Mouse (Mus musculus) E14TG2a.4 (cell line): Measurements from ENCODE around the gene Glt1d1.

ENCODE experiments used
- H3K27me3 ChIP-seq: 2 replicates; pipeline ENCODE4 v1.6.1; 2014; ENCODE audit warnings: low read length, control low read depth; ENCODE audit not compliant: insufficient read depth
- H3K36me3 ChIP-seq: 2 replicates; pipeline ENCODE4 v1.6.1; 2014; ENCODE audit warnings: low read length, control low read depth; ENCODE audit not compliant: insufficient read depth
- H3K4me1 ChIP-seq: replicated peaks from 2 replicates; pipeline ENCODE4 v1.6.1; 2014; ENCODE audit warnings: low read depth, low read length, control low read depth
- H3K4me3 ChIP-seq: replicated peaks from 2 replicates; pipeline ENCODE4 v1.5.1; 2014; ENCODE audit warnings: mild to moderate bottlenecking, low read length
- H3K9me3 ChIP-seq: 2 replicates; pipeline ENCODE4 v1.6.1; 2014; ENCODE audit warnings: low read length, control low read depth
- CTCF ChIP-seq: conservative IDR thresholded peaks from 2 replicates; pipeline ENCODE4 v1.5.1; 2014; ENCODE audit warnings: low read length
- NANOG ChIP-seq: IDR thresholded peaks from 2 replicates; pipeline ENCODE4 v1.6.1; 2014; ENCODE audit warnings: borderline replicate concordance, low read length, mixed read lengths
- POU5F1 ChIP-seq: IDR thresholded peaks from 2 replicates; pipeline ENCODE4 v1.6.1; 2014; ENCODE audit warnings: low read length, borderline replicate concordance

Gene Glt1d1

GRCm38 (mm10) chr5:127618834-127619233 is 13.2 kb upstream of the Glt1d1 start:
- no peaks in the 10 kb centered on the region for H3K9me3 ChIP-seq
- TF ChIP-seq CTCF, result no peak
- no peak for TF ChIP-seq NANOG
- no peak for TF ChIP-seq POU5F1
- no peaks in the 10 kb centered on the region for H3K27me3 ChIP-seq
- peaks cover 21% of the 10 kb centered on the region for H3K36me3 ChIP-seq
- peaks cover 63% of the 10 kb centered on the region for H3K4me1 ChIP-seq
- no peak overlapping the region for H3K4me3 ChIP-seq

GRCm38 (mm10) chr5:127620371-127620770 is 11.7 kb upstream of the Glt1d1 start:
- H3K36me3 ChIP-seq, result 0 out of 2 replicates have a peak, but pooled peaks cover 7% of the 10 kb centered on the region
- no peaks in the 10 kb centered on the region for H3K27me3 ChIP-seq
- TF ChIP-seq CTCF, result no peak
- TF ChIP-seq NANOG, result no peak
- TF ChIP-seq POU5F1, result no peak

GRCm38 (mm10) chr5:127621108-127621507 is 11.0 kb upstream of the Glt1d1 start:
- Histone ChIP-seq H3K4me1 (peaks cover 43% of the 10 kb centered on the region), H3K4me3 (peak overlapping the region; percentile 41), H3K27me3 (no peaks in the 10 kb centered on the region), H3K9me3 (no peaks in the 10 kb centered on the region), H3K36me3 (no peaks in the 10 kb centered on the region)
- TF ChIP-seq NANOG, result no peak
- no peak for TF ChIP-seq POU5F1
- no peak for TF ChIP-seq CTCF

More at GRCm38 (mm10) chr5:127620371-127620770, 11.7 kb upstream of the Glt1d1 start:
- Histone ChIP-seq H3K4me1 (peaks cover 50% of the 10 kb centered on the region), H3K9me3 (no peaks in the 10 kb centered on the region), H3K4me3 (peak overlapping the region; percentile 41; the same call in 1 of the 2 replicates)

GRCm38 (mm10) chr5:127624427-127625213 is 7.4 kb upstream of the Glt1d1 start:
- no peaks in the 10 kb centered on the region for H3K36me3 ChIP-seq
- TF ChIP-seq POU5F1, result no peak
- no peak for TF ChIP-seq NANOG
- no peak for TF ChIP-seq CTCF
- peaks cover 2% of the 10 kb centered on the region; the same call in 1 of the 2 replicates for H3K27me3 ChIP-seq
- H3K4me3 ChIP-seq, result no peak overlapping the region
- no peaks in the 10 kb centered on the region for H3K9me3 ChIP-seq
- H3K4me1 ChIP-seq, result peaks cover 37% of the 10 kb centered on the region

- peaks cover 6% of the 10 kb centered on the region; the same call in 1 of the 2 replicates for H3K27me3 ChIP-seq
- H3K4me1 ChIP-seq, result peaks cover 28% of the 10 kb centered on the region
- H3K9me3 ChIP-seq, result no peaks in the 10 kb centered on the region
- no peaks in the 10 kb centered on the region for H3K36me3 ChIP-seq
- no peak overlapping the region for H3K4me3 ChIP-seq
- peak; percentile 43 for TF ChIP-seq CTCF
- no peak for TF ChIP-seq NANOG
Measured at GRCm38 (mm10) chr5:127627242-127627641, 4.8 kb upstream of the Glt1d1 start.

- TF ChIP-seq CTCF, result no peak
- TF ChIP-seq POU5F1, result no peak
- no peak for TF ChIP-seq NANOG
- Histone ChIP-seq H3K4me1 (peaks cover 37% of the 10 kb centered on the region), H3K9me3 (no peaks in the 10 kb centered on the region), H3K27me3 (0 out of 2 replicates have a peak, but pooled peaks cover 4% of the 10 kb centered on the region), H3K36me3 (peaks cover 15% of the 10 kb centered on the region), H3K4me3 (peak overlapping the region; percentile 96)
Measured at GRCm38 (mm10) chr5:127631671-127632070, 391 bp upstream of the Glt1d1 start.

- H3K36me3 ChIP-seq, result peaks cover 19% of the 10 kb centered on the region
- TF ChIP-seq POU5F1, result no peak
- TF ChIP-seq NANOG, result no peak
- TF ChIP-seq CTCF, result no peak
- H3K27me3 ChIP-seq, result 0 out of 2 replicates have a peak, but pooled peaks cover 4% of the 10 kb centered on the region
Measured at GRCm38 (mm10) chr5:127633188-127633587, 1.1 kb downstream of the Glt1d1 start.

GRCm38 (mm10) chr5:127633666-127634065 is 1.6 kb downstream of the Glt1d1 start:
- Histone ChIP-seq H3K9me3 (no peaks in the 10 kb centered on the region), H3K36me3 (peaks cover 19% of the 10 kb centered on the region), H3K27me3 (0 out of 2 replicates have a peak, but pooled peaks cover 4% of the 10 kb centered on the region), H3K4me3 (peak overlapping the region; percentile 96), H3K4me1 (peaks cover 57% of the 10 kb centered on the region)
- TF ChIP-seq CTCF (no peak), POU5F1 (no peak), NANOG (no peak)

More at GRCm38 (mm10) chr5:127633188-127633587, 1.1 kb downstream of the Glt1d1 start:
- Histone ChIP-seq H3K4me3 (peak overlapping the region; percentile 96), H3K9me3 (no peaks in the 10 kb centered on the region), H3K4me1 (peaks cover 53% of the 10 kb centered on the region)

- TF ChIP-seq NANOG (no peak), POU5F1 (no peak), CTCF (no peak)
- H3K9me3 ChIP-seq, result peaks cover 7% of the 10 kb centered on the region
- no peaks in the 10 kb centered on the region for H3K27me3 ChIP-seq
- peaks cover 71% of the 10 kb centered on the region for H3K4me1 ChIP-seq
- H3K4me3 ChIP-seq, result peak overlapping the region; percentile 45
- H3K36me3 ChIP-seq, result peaks cover 34% of the 10 kb centered on the region
Measured at GRCm38 (mm10) chr5:127637622-127638021, 5.6 kb downstream of the Glt1d1 start.
